Mouse (Mus musculus) NIH3T3 (cell line): ENCODE results near the gene Olfr171.
"Not testable (repeated sequence)": the region's sequence is repeated elsewhere in the genome, so short reads cannot be mapped to it uniquely, and the experiment has no call there.

Experiments
- DNase-seq: peaks from one replicate; pipeline ENCODE4 v3.0.0-alpha.2; 2012; ENCODE audit warnings: low read depth

Olfr171 gene

DNA sequence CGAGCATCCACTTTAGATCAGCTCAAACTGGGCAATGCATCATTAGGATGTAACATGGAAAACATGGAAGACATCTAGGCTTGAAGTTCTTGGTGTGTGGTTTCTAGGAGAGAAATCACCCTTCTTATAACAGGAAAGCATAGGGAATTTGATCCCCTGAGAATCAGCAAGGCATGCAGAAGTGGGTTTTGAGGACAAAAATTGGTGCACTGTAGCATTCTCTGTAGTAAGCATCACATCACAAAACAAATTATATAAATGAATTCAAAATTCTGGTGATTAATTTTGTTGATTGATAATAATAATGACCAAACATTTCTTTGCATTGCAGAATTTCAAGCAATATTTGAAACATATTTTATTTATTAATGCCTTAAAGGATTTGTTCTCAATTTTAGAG lies at the start of gene Olfr171:
Gene Olfr171, minus strand, starts transcription at position 101 of the 400 bp plus-strand sequence.
- DNase-seq = no peak

DNA sequence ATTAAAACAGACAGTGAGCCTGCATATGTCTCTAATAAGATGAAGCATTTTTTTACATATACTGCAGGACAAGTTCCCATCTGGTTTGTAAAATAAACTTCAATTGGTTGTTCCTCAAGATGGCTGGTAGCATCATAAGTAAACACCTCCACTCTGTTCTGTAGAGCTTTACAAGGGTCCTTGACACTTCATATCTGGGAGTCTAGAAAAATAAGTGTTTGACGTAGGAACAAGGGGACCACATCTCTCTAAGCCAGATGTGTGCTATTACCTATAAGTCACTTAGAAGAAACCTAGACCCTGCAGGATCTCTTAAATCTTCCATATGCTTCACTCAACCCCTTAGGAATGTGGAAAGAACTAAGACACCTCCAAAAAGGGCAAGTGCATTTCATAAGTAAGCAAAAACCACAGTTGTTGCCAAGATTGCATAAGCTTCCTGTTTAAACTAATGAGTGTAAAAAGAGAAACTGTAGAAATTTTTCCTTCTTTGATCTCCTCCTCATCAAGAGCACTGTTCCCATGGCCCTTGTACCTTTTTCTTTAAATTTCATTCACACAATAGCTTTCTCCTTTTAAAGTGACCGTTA lies 41.1 kb upstream of the Olfr171 start:
- DNase-seq = no peak

DNA sequence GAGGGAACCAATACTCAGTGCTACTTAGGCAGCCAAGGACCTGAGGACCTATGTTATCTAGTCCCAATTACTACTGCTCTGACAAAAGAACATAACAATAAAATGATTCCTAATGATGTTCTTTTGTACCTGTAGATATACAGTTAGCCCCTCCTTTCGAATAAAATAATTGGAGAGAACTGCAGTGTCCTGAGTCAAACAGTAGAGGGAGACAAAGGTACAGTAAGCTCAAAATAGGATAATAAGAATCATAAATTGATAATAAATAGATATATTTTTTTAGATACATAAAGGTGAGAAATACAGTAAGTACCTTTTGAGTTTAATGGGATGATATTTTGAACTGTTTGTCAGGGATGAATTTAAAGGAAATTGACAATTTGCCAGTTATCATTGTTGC lies 36.6 kb upstream of the Olfr171 start:
- peak; percentile 40 for DNase-seq

DNA sequence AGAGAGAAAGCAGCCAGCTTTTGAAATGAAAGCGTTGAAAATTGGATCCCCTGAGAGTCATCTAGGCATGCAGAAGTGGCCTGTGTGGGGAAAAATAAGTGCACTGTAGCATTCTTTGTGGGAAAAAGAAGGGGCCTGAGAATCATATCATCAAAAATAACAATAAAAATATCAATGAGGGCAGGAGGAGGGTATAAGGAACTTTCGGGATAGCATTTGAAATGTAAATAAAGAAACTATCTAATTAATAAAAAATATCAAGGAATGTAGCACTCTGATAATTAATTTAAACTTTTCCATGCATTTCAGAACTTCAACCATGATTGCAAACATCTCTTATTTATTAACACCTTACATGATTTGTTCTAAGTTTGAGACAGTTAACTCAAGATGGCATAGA lies 17.9 kb downstream of the Olfr171 start, which contains the start of gene Olfr170:
Gene Olfr170, minus strand, starts transcription at position 101 of the 400 bp plus-strand sequence.
- not testable (repeated sequence) for DNase-seq

DNA sequence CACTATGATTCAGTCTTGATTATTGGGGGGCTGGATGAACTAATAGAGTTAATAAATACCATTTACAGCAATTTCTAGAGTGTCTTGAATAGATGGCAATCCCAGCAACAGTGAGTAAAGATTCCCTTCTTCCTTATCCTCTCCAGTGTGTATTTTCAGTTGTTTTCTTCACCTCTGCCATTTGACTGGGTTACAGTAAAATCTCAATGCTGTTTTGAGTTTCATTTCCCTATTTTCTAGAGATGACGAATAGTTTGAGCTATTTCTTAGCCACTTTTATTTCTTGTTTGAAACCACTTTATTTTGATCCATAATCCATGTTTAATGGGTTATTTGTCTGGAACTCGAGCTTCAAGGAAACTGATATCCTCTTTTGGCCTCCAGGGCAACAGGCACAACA lies 26.6 kb downstream of the Olfr171 start:
- no peak for DNase-seq
